Mouse (Mus musculus): ENCODE data around the gene Jazf1. TPM values are rescaled to one million over a fixed set of nuclear protein-coding genes. Genes with fewer than 3 reads are reported as not detected.
A peak's percentile ranks its signal among the peaks of the same experiment; 100 is the strongest.

The Jazf1 gene
- polyA plus RNA-seq, 1 experiment from 2014 or later: 33.3 TPM

- no peak for ATAC-seq (replicated peaks)
- WGBS: 91% methylated on average over 8 of the region's 8 CpGs
- no peaks in the 10 kb centered on the region for H3K36me3 ChIP-seq
These were observed 77.6 kb downstream of the Jazf1 start for GRCm38 (mm10) chr6:52990816-52991215.

GRCm38 (mm10) chr6:52987905-52988640 lies 80.4 kb downstream of the Jazf1 start:
- no peak overlapping the region for H3K9ac ChIP-seq (replicated peaks)
- ATAC-seq (replicated peaks): no peak
- H3K9me3 ChIP-seq: no peaks in the 10 kb centered on the region
- H3K36me3 ChIP-seq: no peaks in the 10 kb centered on the region
- 74% methylated on average over 6 of the region's 6 CpGs for WGBS
- no peak overlapping the region for H3K4me2 ChIP-seq (replicated peaks)
- no peak overlapping the region for H3K27ac ChIP-seq (replicated peaks)
- H3K27me3 ChIP-seq: no peaks in the 10 kb centered on the region
- H3K4me3 ChIP-seq: no peak overlapping the region
- H3K4me1 ChIP-seq: no peaks in the 10 kb centered on the region

More at GRCm38 (mm10) chr6:52990816-52991215, 77.6 kb downstream of the Jazf1 start:
- Histone ChIP-seq H3K27me3 (no peaks in the 10 kb centered on the region), H3K27ac (replicated peaks) (no peak overlapping the region), H3K9ac (replicated peaks) (no peak overlapping the region), H3K4me3 (no peak overlapping the region), H3K9me3 (no peaks in the 10 kb centered on the region), H3K4me2 (replicated peaks) (no peak overlapping the region), H3K4me1 (no peaks in the 10 kb centered on the region)

- 52% methylated on average over 4 of the region's 4 CpGs for WGBS
- ATAC-seq (replicated peaks): no peak
These were observed 81.0 kb downstream of the Jazf1 start for GRCm38 (mm10) chr6:52987391-52987790.

GRCm38 (mm10) chr6:52982175-52982574 lies 86.3 kb downstream of the Jazf1 start:
- Histone ChIP-seq H3K9me3 (no peaks in the 10 kb centered on the region), H3K27me3 (no peaks in the 10 kb centered on the region), H3K9ac (replicated peaks) (no peak overlapping the region), H3K4me2 (replicated peaks) (no peak overlapping the region), H3K4me3 (no peak overlapping the region), H3K36me3 (no peaks in the 10 kb centered on the region), H3K4me1 (no peaks in the 10 kb centered on the region), H3K27ac (replicated peaks) (no peak overlapping the region)
- WGBS: 92% methylated on average over 6 of the region's 6 CpGs
- no peak for ATAC-seq (replicated peaks)

More at GRCm38 (mm10) chr6:52987391-52987790, 81.0 kb downstream of the Jazf1 start:
- Histone ChIP-seq H3K27me3 (no peaks in the 10 kb centered on the region), H3K27ac (replicated peaks) (no peak overlapping the region), H3K4me2 (replicated peaks) (no peak overlapping the region), H3K9me3 (no peaks in the 10 kb centered on the region), H3K4me3 (no peak overlapping the region), H3K9ac (replicated peaks) (no peak overlapping the region), H3K4me1 (no peaks in the 10 kb centered on the region), H3K36me3 (no peaks in the 10 kb centered on the region)

- Histone ChIP-seq H3K9ac (replicated peaks) (no peak overlapping the region), H3K4me1 (no peaks in the 10 kb centered on the region), H3K4me2 (replicated peaks) (no peak overlapping the region), H3K36me3 (no peaks in the 10 kb centered on the region), H3K4me3 (no peak overlapping the region), H3K27ac (replicated peaks) (no peak overlapping the region), H3K27me3 (no peaks in the 10 kb centered on the region), H3K9me3 (no peaks in the 10 kb centered on the region)
- no peak for ATAC-seq (replicated peaks)
- WGBS: 92% methylated on average over 6 of the region's 6 CpGs
These were observed 88.9 kb downstream of the Jazf1 start for GRCm38 (mm10) chr6:52979503-52979902.

GRCm38 (mm10) chr6:52973351-52973750 lies 95.1 kb downstream of the Jazf1 start:
- Histone ChIP-seq H3K9ac (replicated peaks) (no peak overlapping the region), H3K4me3 (no peak overlapping the region), H3K4me2 (replicated peaks) (no peak overlapping the region), H3K36me3 (no peaks in the 10 kb centered on the region), H3K27me3 (no peaks in the 10 kb centered on the region), H3K9me3 (no peaks in the 10 kb centered on the region), H3K4me1 (no peaks in the 10 kb centered on the region; the same call in 1 of the 2 replicates), H3K27ac (replicated peaks) (no peak overlapping the region)
- no peak for ATAC-seq (replicated peaks)
- 66% methylated on average over 5 of the region's 5 CpGs for WGBS

GRCm38 (mm10) chr6:52972138-52972537 lies 96.3 kb downstream of the Jazf1 start:
- ATAC-seq (replicated peaks): no peak
- H3K4me1 ChIP-seq: peaks cover 3% of the 10 kb centered on the region; the same call in 1 of the 2 replicates
- no peak overlapping the region for H3K4me3 ChIP-seq
- H3K36me3 ChIP-seq: no peaks in the 10 kb centered on the region
- H3K27me3 ChIP-seq: no peaks in the 10 kb centered on the region
- H3K9ac ChIP-seq (replicated peaks): no peak overlapping the region
- H3K4me2 ChIP-seq (replicated peaks): no peak overlapping the region
- WGBS: 79% methylated on average over 7 of the region's 7 CpGs
- H3K27ac ChIP-seq (replicated peaks): no peak overlapping the region
- no peaks in the 10 kb centered on the region for H3K9me3 ChIP-seq

- WGBS: 92% methylated on average over 2 of the region's 2 CpGs
- no peak overlapping the region for H3K9ac ChIP-seq (replicated peaks)
- peak; percentile 73 for ATAC-seq (replicated peaks)
- H3K27me3 ChIP-seq: no peaks in the 10 kb centered on the region
- H3K4me2 ChIP-seq (replicated peaks): no peak overlapping the region
- no peak overlapping the region for H3K27ac ChIP-seq (replicated peaks)
- H3K4me3 ChIP-seq: no peak overlapping the region
- peaks cover 13% of the 10 kb centered on the region for H3K4me1 ChIP-seq
- H3K36me3 ChIP-seq: no peaks in the 10 kb centered on the region
- no peaks in the 10 kb centered on the region for H3K9me3 ChIP-seq
These were observed 98.6 kb downstream of the Jazf1 start for GRCm38 (mm10) chr6:52969717-52970261.

- Histone ChIP-seq H3K27ac (replicated peaks) (no peak overlapping the region), H3K4me1 (peaks cover 25% of the 10 kb centered on the region), H3K9me3 (no peaks in the 10 kb centered on the region), H3K4me2 (replicated peaks) (no peak overlapping the region), H3K27me3 (no peaks in the 10 kb centered on the region), H3K9ac (replicated peaks) (no peak overlapping the region), H3K4me3 (no peak overlapping the region), H3K36me3 (no peaks in the 10 kb centered on the region)
- 80% methylated on average over 12 of the region's 12 CpGs for WGBS
- no peak for ATAC-seq (replicated peaks)
These were observed 100.0 kb downstream of the Jazf1 start for GRCm38 (mm10) chr6:52968346-52968891.

GRCm38 (mm10) chr6:52967557-52968270 lies 100.7 kb downstream of the Jazf1 start:
- no peak for ATAC-seq (replicated peaks)
- no peak overlapping the region for H3K4me2 ChIP-seq (replicated peaks)
- no peaks in the 10 kb centered on the region for H3K9me3 ChIP-seq
- H3K27me3 ChIP-seq: no peaks in the 10 kb centered on the region
- 47% methylated on average over 10 of the region's 10 CpGs for WGBS
- peaks cover 31% of the 10 kb centered on the region for H3K4me1 ChIP-seq
- H3K9ac ChIP-seq (replicated peaks): no peak overlapping the region
- no peak overlapping the region for H3K27ac ChIP-seq (replicated peaks)
- H3K4me3 ChIP-seq: no peak overlapping the region
- no peaks in the 10 kb centered on the region for H3K36me3 ChIP-seq

- no peak overlapping the region for H3K4me3 ChIP-seq
- H3K27ac ChIP-seq (replicated peaks): no peak overlapping the region
- H3K9ac ChIP-seq (replicated peaks): no peak overlapping the region
- peaks cover 31% of the 10 kb centered on the region for H3K4me1 ChIP-seq
- no peaks in the 10 kb centered on the region for H3K9me3 ChIP-seq
- H3K36me3 ChIP-seq: no peaks in the 10 kb centered on the region
- no peaks in the 10 kb centered on the region for H3K27me3 ChIP-seq
- H3K4me2 ChIP-seq (replicated peaks): no peak overlapping the region
- WGBS: 70% methylated on average over 4 of the region's 4 CpGs
- ATAC-seq (replicated peaks): no peak
These were observed 102.4 kb downstream of the Jazf1 start for GRCm38 (mm10) chr6:52966001-52966400.

- Histone ChIP-seq H3K4me2 (replicated peaks) (no peak overlapping the region), H3K4me1 (peaks cover 31% of the 10 kb centered on the region), H3K36me3 (no peaks in the 10 kb centered on the region), H3K27me3 (no peaks in the 10 kb centered on the region), H3K27ac (replicated peaks) (no peak overlapping the region), H3K9me3 (no peaks in the 10 kb centered on the region), H3K4me3 (no peak overlapping the region), H3K9ac (replicated peaks) (no peak overlapping the region)
- WGBS: 68% methylated on average over 7 of the region's 7 CpGs
- ATAC-seq (replicated peaks): no peak
These were observed 103.1 kb downstream of the Jazf1 start for GRCm38 (mm10) chr6:52965340-52965739.

Measured in forebrain, embryonic 15.5 days (tissue).